Mouse (Mus musculus) right cerebral cortex, postnatal 36 days (tissue): ENCODE data around the gene Tfeb.

Experiments used
- DNase-seq, 2 experiments: peaks; one replicate each; pipeline ENCODE4 v3.0.0; 2022; ENCODE audit warnings: low spot score in 2 of 2, mixed read lengths in 1 of 2

Tfeb gene

GRCm38 (mm10) chr17:47832501-47833028 is 95.7 kb downstream of the Tfeb start:
- no peak for DNase-seq

DNA sequence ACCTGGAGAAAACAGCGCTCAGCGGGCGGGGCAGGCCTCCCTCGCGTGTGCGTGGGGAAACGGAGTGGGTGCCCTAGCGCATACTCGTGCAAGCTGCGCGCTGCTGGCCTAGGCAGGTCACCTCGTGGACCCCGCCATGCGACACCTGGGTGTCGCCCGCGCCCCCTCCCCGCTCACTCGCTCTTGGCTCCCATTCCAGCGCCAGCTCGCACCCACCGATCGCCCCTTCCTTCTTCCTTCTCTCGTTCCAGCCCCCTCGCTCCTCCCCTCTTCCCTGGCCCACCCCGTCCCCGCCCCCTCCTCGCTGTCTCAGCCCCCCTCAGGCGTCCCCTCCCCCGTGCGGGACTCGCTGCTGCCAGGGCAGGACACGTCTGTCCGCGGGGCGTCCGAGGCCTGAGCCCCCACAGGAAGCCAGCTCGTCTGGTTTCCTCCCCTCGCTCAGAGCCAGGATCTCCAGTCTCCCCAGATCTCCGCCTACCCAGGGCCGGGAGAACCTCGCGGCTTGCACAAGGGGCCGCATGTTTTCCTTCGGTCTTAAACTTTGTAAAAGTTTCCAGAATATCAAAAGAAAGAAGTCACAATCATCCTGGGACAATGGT is 96.3 kb downstream of the Tfeb start:
- no peak for DNase-seq

- no peak for DNase-seq
Observed at GRCm38 (mm10) chr17:47833628-47834481, 97.0 kb downstream of the Tfeb start.

GRCm38 (mm10) chr17:47834482-47834767 is 97.6 kb downstream of the Tfeb start, which contains the start of gene Mdfi:
Mdfi (minus strand) TSS chr17:47834691.
- no peak for DNase-seq

DNA sequence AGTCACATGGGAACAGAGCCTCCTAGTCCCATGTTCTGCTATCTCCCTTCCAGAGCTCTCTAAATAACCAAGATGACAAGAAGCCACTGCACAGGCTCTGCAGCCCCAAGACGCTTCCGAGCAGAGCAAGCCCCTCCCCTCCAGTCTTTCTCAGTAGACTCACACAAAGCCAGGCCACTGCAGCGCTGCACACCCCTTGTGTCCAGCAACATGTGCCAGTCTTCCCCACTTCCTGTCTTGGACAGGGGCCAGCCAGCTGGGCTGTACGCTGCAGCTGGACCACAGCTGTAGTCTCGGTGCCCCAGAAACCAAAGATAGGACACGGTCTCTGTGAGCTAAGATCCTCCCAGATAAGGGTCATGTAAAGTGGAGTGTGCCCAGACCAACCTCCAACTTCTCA is 101.0 kb downstream of the Tfeb start:
- DNase-seq = no peak

GRCm38 (mm10) chr17:47841521-47841920 is 104.7 kb downstream of the Tfeb start:
- DNase-seq = no peak
